Mouse (Mus musculus) heart, postnatal 36 days (tissue): Measurements from ENCODE around the gene Man2a1. TPM values are rescaled to one million over a fixed set of nuclear protein-coding genes. Genes with fewer than 3 reads are reported as not detected.
A peak's percentile ranks its signal among the peaks of the same experiment; 100 is the strongest.
"Not testable (repeated sequence)": the region's sequence is repeated elsewhere in the genome, so short reads cannot be mapped to it uniquely, and the experiment has no call there.

Source experiments
- DNase-seq, 2 experiments: peaks; one replicate each; pipeline ENCODE4 v3.0.0; 2021 to 2022
- intact Hi-C: fragments of 180-260 bp; cut with DNase I; formaldehyde crosslinking; loops from one replicate; pipeline ENCODE4 v1.15.1; 2025
- total RNA-seq, 2 experiments: library from RNA; stranded (reverse); gene quantifications; 2 replicates each; pipeline ENCODE4 v1.2.3; 2021

The Man2a1 gene
- total RNA-seq, 2 experiments from 2014 or later: 16.4 to 21.9 TPM

DNA sequence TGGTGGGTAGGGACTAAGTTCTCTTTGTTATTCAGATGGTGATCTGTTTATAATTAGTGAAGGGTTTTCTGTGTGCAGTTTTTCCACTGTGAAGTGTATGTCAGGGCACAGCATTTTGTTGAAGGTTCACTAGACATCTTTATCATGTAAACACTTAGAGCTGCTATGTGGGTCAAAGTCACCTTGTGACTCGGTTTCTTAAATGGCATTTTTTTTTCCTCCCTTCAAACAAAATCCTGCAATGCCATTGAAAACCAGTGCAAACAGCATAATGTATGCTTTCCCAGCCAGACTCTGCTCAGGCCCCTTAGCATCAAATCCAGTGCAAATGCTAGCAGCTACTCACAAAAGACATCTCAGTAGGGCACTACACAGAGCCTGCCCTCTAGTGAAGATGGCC is 148.6 kb downstream of the Man2a1 start:
- intact Hi-C loops: no loop called here
- DNase-seq: no peak

DNA sequence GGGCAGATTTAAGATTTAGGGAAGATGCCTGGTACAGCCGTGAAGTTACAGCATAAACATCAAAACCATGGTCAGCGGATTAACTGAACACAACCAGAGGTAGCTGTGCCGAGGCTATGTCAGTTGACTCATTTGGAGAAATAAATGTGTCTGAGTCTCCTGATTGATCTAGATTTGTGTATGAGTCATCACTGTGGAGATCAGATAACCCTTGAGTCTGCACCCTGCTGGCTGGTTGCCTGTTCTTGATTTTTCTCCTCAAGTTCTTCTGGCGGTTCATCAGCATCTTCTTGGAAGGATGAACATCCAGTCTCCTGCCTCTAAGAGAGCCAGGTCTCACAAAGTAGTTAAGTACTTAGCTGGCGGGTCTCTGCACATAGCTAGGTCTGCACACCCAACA is 150.7 kb downstream of the Man2a1 start:
- intact Hi-C loops: no loop called here
- no peak for DNase-seq

DNA sequence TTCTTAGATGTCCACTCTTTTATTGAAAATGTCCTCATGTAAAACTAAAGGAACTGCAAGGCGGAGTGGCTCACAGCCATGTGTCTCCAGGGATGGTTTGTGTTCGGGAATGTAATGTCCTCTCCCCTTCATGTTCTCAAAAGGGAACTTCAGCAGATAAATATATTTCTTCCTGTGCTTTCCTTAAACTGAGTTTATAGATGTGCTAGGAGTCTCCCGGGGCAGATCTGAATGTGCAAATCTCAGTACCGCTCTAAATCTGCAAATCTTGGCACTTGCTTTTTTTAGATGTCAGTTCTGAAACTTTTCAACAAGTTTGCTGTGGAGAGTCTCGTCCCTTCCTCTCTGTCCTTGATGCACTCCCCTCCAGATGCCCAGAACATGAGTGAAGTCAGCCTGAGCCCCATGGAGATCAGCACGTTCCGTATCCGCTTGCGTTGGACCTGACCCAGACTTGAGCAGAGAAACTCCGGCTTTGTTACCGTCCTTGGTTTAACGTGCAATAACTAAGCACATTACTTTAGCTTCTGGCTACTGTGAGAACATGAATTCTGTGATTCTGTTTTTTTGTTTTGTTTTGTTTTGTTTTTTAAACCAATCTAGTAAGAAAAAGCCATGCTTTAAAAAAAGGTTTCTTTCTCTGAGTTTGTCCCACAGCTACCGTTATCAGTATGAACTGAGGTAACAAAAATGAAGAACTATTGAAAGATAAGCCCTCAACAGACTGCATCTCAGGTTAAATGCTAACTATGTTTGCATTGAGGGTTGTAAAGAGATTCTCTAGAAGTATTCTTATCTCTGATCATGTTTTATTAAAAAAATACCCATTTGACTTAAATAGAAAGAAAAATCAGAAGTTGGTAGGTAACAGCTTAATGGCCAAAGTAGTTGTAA is 151.8 kb downstream of the Man2a1 start:
- intact Hi-C loops: no loop called here
- peak; percentile 47 to 60 for DNase-seq

DNA sequence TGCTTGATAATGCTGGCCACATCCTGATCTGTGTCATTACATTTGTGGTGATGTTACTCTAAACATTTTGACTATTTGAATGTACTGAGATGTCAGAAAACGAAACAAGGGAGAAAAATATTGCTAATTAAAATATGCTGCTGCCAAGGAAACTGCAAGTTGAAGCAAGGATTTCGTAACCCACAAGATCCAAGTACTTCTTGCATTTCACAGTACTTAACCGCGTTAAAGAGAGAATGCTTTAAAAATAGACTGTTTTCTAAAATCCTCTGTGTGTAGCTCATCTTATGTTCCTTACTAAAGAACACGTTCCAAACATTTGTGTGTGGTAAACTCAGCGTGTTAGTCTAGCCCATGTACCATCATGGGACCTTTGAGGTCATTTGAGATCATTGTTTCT is 153.0 kb downstream of the Man2a1 start:
- intact Hi-C loops: no loop called here
- DNase-seq: no peak

DNA sequence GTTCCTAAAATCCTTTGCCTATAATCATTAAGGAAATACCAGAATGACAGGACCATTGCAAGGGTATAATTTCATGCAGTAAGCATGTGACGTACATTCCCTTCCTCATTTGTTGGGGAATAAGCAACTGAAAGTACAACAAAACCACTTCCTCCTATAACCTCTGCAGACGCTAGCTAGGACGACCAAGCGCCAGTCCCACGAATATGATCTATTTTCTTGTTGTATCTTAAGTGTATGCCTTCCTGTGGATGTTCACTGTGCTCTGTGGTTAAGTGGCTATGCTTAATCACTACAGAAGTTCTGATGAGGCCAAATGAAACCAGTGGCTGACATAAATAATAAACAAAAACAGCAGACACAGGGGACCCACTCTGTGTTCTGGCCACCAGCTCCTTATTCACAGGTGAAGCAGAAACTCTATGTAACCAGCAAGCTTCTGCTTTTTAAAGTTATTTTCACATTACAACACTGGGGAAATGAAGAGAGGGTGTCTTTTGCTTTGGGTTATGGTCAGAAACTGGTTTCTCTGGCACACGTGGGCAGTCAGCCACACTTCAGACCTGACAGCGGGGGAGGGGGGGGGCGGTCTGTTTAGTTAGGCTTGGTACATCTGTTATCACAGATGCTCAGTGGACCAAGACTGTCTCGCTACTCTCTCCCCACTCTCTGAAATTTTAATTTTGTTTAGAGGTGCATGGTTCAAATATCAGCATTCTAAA is 153.8 kb downstream of the Man2a1 start:
- intact Hi-C loops: no loop called here
- DNase-seq: no peak

DNA sequence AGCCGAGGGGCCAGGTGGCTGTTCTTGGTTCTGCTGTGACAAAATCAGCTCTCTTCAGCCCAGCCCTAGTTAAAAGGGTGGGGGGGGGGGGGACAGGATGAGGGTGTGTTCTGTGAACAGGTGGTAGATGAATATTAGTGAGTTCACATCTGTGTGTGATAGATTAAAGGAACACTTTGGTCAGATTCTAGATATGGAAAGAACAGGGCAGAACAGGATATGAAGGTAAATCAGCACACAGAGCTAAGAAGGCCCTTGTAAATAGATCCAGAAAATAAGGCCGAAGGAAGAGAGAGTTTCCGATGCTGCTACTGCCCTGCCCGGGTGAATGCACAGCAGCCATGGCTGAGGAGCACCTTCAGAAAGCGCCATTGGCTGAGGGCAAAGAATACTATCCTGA is 154.7 kb downstream of the Man2a1 start:
- no peak for DNase-seq
- intact Hi-C loops: loop anchor here (5.0 kb wide), 1 partner anchor 33 kb away; no protein-coding TSS in a partner anchor

DNA sequence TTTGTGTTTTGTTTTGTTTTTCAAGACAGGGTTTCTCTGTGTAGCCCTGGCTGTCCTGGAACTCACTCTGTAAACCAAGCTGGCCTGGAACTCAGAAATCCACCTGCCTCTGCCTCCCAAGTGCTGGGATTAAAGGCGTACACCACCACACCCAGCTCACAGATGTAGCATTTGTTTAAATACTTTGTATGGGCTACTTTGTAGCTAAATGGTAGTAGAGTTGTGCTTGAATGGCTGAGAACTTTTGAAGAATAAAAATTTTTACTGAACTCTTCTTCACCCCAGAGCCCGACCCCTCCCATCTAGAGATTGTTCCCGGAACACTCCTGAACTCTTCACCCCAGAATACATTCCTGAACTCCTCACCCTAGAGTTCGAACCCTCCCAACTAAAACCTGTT is 162.1 kb downstream of the Man2a1 start:
- intact Hi-C loops, DNase-seq: not testable (repeated sequence)

DNA sequence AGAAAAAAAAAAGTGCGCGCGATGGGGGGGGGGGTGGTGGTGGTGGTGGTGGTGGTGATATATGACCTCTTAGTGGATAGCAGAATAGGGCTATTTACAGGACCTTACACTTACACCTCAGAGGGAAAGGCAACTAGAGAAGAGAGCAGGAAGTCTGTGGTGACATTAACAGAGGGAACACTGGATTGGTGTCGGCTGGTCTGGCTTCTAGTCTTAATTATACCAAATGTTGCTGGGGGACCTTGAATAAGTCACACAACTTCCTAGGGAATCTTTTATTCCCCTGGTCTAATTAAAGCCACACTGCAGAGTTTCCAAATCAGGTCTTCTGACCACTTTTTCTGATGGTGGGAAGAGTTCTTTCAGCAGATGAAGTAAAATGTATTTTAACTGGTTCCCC is 163.0 kb downstream of the Man2a1 start:
- DNase-seq: no peak
- intact Hi-C loops: no loop called here

DNA sequence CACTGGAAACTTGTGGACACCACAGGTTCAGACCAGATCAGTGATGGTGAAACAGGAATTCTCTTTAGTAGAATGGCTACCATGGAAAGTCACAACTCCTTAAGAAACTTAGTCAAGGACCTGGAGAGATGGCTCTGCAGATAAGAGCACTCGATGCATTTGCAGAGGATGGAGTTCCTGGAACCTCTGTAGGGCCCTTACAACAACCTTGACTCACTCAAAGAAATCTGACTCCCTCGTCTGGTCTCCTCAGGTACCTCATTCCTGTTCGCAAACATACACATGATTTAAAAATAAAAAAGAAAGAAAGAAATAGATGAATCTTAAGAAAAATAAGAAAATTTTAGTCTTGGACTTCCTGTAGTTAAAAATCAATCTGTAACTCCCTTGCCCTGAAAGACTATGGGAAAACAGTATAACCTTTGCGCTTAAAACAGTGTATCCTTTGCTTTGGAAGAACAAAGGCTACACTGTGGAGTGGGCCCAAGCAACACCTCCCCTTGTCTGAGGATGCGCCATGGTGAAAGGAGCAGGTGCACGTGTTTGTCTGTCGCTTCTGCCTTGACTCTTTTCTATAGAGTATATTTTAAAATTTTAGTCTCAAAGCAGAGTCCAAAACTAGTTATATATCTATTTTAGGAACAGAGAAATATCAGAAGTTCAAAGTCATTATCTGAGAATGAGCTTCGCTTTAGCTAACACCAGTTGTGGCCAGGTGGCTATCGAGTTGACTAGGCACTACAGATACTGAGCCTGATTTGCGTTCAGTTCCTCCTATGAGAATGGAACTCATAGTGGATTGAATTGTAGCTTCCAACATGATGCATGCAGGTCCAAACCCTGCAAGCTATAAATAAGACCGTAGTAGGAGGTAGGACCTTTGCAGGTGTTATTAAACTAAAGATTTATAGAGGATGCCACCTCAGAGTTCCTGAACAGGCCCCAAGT is 163.9 kb downstream of the Man2a1 start:
- intact Hi-C loops: no loop called here
- DNase-seq: no peak

DNA sequence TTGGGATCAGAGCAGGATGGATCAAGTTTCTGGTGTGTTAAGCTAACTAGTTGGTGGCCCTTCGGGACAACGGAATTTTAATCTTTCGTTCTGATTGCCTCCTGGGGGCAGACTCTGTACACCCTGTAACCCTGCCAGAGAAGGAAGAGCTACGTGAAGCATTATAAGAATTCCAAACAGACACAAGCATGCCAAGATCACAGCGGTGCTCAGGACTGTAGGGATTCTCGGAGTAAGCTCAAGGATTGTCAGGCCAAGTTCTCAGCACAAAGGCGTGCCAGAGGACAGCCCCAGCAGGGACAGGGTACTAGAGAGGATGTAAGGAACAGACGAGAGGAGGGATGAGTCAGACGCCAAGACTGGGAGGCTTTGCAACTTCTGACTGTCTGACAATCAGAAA is 164.8 kb downstream of the Man2a1 start:
- intact Hi-C loops: no loop called here
- no peak for DNase-seq

DNA sequence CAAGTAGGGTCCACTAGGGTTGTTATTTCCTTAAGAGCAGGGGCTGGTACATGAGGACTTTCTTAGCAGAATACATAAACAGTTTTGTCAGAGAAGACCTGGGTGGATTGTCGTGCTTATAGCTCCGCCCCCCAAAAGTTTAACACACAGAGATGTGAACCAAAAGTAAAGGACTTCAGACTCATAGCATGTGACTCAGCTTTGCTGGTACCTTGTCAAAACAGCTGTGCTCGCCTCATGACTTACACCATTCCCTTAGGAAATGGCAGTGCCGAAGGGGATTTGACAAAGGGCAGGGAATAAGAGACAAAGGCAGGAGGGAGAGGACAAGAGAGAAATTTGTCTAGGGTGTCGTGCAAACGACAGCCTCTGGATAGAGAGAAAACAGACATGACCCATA is 166.0 kb downstream of the Man2a1 start:
- DNase-seq: no peak
- intact Hi-C loops: no loop called here

DNA sequence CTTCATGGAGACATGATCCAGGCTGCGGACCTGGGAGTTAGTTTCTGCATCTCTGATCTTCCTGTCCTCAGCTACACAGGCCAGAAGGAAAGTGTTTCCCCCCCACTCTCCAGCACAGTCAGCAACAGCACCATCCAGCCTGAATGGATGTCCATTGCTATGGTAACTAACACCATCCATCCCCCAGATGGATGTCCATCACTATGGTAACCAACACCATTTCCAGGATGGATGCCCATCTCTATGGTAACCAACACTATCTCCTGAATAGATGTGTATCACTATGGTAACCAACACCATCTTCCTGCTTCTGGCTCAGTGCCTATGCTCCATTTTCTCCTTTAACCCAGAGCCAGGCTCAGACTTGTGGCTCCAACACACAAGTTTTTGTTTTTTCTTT is 169.7 kb downstream of the Man2a1 start:
- DNase-seq: no peak
- intact Hi-C loops: no loop called here

DNA sequence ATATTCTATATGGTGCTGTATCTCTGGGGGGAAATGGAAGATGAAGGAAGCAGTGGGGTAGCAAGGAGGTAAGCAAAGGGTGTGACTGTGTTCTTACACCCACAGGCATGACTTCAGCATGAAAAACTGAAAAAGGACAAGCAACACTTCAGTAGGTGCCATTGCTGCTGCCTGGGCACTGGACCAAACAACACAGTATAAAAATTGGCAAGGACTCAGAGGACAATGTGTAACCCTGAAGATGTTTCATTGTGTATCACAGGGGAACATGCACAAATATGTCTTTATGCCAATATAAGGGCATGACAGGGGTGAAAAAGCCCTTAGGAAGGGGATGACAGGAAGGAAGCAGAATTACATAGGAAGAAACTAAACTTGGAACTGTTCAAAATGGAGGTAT is 172.1 kb downstream of the Man2a1 start:
- intact Hi-C loops: no loop called here
- DNase-seq: no peak

DNA sequence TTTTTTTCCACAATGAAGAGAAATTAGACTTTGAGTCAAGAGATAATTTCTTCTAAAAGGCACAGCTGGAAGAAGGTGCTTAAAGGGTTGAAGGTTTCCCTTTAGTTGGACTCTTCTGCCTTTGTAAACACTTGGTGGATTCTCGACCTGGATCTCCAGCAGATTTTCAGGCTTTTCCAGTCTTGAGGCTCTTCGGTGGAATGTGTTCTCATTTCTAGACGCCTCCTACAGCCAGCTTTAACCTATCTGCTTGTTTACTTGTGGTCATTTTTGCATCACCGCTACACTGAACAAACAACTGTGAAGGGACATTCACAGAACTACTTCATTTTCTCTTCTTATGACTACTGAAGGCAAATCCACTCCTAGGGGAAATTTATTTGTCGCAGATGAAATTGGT is 173.7 kb downstream of the Man2a1 start:
- intact Hi-C loops: no loop called here
- no peak for DNase-seq

DNA sequence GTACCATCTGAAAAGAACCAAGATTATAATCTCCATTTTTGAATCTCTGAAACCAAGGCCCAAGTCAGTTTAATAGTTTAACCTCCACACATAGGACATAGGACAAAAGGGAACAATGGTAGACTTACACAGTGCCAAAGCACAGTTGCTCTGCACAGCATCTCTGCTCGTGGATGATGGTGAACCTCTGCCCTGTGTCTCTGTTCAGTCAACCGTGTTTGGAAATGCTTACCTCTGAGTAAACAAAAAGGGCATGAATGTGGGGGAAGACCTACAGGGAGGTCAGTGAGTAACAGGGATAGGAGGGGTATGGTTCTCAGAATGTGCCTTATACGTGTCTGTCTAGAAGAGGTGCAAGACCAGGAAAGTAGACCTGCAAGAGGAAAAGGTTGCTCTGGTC is 177.8 kb downstream of the Man2a1 start:
- intact Hi-C loops: no loop called here
- no peak for DNase-seq

DNA sequence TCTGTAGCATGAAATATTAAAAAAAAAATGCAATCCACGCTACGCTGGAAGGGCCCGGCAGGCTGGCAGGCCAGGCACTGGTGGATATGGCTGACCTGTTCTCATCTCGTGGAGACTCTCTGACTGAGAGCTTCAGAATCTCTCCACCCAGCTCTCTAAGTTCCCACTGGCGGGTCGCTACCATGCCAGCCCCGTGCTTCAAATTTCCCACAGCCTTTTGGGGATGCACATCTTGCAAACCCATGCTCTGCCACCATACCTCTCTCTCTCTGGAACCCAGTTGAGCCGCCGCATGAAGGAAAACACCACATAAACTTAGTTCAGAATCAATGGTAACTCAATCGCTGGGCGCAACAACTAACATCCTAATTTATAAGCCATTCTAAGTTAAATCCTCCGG is 178.2 kb downstream of the Man2a1 start:
- no peak for DNase-seq
- intact Hi-C loops: no loop called here

DNA sequence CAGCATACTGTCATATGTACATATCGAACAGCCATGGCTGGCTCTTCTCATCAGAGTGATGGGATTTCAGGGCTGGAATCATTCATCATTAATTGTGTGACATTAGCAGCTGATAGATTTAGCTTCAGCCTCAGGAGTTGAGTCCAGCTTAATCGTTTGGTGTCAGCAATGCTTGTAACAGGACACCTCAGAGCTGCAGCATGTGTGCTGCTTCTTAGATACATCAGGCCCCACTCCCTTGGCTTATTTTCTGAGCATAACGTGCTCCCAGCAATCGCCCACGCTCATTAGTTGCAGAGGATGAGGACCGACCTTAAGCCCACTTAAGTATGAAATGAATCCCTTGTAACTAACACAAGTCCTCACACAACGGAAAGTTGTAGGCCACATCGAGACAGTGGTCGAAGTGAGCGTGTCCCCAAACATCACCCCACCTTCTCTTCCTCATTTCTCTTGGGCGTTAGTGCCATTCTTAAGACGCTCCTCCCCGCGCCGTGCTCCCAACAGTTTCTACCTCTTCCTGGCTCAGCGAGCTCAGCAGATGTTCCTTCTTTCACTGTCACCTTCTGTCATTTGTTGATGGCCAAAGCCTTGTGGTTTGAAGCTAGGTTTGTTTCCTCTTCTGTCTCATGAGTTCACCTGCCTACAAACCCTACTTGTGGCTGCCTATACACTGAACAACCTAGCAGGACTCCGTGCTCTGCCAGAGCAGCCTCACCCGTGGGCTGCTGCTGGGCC is 180.4 kb downstream of the Man2a1 start:
- no peak for DNase-seq
- intact Hi-C loops: no loop called here

DNA sequence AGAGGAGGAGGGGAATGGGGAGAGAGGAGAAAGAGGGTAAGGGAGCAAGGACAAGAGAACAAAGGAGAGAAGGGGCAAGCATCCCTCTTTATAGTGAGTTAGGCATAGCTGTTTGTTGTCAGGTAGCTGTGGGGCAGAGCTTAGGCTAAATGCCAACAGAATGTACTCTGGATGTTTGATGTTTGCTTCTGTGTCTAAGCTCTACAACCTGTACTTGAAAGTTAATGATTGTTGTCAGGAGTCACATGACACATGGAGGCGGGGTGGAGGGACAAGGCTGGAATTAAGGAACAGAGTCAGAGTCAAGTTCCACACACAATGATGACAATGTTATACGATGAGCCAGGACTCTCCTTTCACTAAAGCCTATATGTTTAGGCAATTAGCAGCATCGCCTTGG is 181.8 kb downstream of the Man2a1 start:
- DNase-seq: no peak
- intact Hi-C loops: no loop called here

DNA sequence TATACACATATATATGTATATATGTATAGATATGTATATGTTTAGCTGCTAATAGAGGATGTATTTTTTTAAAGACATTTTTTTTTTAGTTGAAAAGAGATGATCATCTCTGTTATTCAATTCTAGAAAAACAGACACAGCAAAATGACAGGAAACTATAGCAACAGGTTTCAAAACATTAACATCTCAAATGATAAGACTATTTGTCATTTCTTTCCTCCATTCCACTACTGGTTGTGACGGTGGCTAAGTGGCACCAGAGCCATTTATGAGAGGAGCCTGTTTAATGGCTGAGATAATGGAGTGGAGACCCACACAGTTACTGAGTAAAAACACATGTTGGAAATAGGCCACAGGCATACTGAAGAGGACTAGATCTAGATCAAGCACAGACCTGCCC is 185.4 kb downstream of the Man2a1 start:
- no peak for DNase-seq

DNA sequence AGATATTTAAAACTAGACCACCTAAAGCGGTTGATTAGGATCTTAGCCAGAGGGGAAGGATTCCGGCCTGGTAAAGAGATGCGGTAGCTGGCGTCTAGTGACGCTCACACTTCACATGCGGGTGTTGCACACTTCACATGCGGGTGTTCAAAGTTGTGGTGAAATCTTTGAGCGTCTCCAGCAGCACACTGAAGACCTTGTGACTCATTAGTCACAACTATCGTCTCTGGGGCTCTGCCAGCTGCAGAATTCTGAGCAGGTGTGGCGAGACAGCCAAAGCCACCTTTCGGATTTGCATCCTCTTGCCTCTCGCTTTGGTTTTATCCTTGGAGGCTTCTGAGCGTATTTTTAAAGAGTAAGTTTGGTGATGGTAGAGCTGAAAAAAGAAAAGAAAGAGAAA is 187.8 kb downstream of the Man2a1 start:
- intact Hi-C loops: no loop called here
- no peak for DNase-seq

More for the DNA sequence above, 185.4 kb downstream of the Man2a1 start:
- intact Hi-C loops: no loop called here
